Mouse (Mus musculus) G1E (cell line): ENCODE results near the gene BC049352. TPM values are rescaled to one million over a fixed set of nuclear protein-coding genes. Genes with fewer than 3 reads are reported as not detected.

Experiments used
- ATAC-seq: 2 replicates; pipeline ENCODE4 v1.8.0; 2016; ENCODE audit warnings: mild to moderate bottlenecking; ENCODE audit not compliant: insufficient number of reproducible peaks, poor library complexity, low FRiP score, severe bottlenecking; ENCODE audit errors: extremely low read depth
- DNase-seq: peaks from one replicate; pipeline ENCODE4 v3.0.0; 2012; ENCODE audit warnings: low spot score
- H3K27me3 ChIP-seq: 2 replicates; pipeline ENCODE4 v1.6.1; 2012; ENCODE audit warnings: mild to moderate bottlenecking, low read length, inconsistent platforms; ENCODE audit not compliant: insufficient read depth
- H3K36me3 ChIP-seq: replicated peaks from 2 replicates; pipeline ENCODE3; 2012; ENCODE audit warnings: mild to moderate bottlenecking, inconsistent platforms
- H3K4me1 ChIP-seq: 2 replicates; pipeline ENCODE4 v1.6.1; 2012; ENCODE audit warnings: low read depth, low read length, inconsistent platforms, mixed read lengths; ENCODE audit not compliant: insufficient read depth
- H3K4me3 ChIP-seq: 2 replicates; pipeline ENCODE4 v1.5.1; 2012; ENCODE audit warnings: low read depth, mild to moderate bottlenecking, inconsistent platforms, low read length, moderate library complexity, mixed read lengths
- H3K9me3 ChIP-seq: replicated peaks from 2 replicates; pipeline ENCODE4 v1.6.1; 2012; ENCODE audit warnings: inconsistent platforms
- CTCF ChIP-seq: IDR thresholded peaks from 2 replicates; pipeline ENCODE4 v1.5.1; 2012; ENCODE audit warnings: low read depth, low read length, inconsistent platforms, mixed read lengths
- GATA1 ChIP-seq: IDR thresholded peaks from 2 replicates; pipeline ENCODE4 v1.6.1; 2012; ENCODE audit warnings: borderline replicate concordance, low read length, inconsistent platforms, mixed read lengths
- GATA2 ChIP-seq: IDR thresholded peaks from 2 replicates; pipeline ENCODE4 v1.6.1; 2012; ENCODE audit warnings: low read depth, low read length, inconsistent platforms, borderline replicate concordance
- POLR2AphosphoS5 ChIP-seq: IDR thresholded peaks from 2 replicates; pipeline ENCODE4 v1.6.1; 2012; ENCODE audit warnings: low read depth, low read length, inconsistent platforms; ENCODE audit not compliant: insufficient replicate concordance
- TAL1 ChIP-seq: conservative IDR thresholded peaks from 2 replicates; pipeline ENCODE4 v1.6.1; 2012; ENCODE audit warnings: low read depth, low read length, inconsistent platforms, mixed read lengths
- polyA plus RNA-seq: library from polyadenylated mRNA; stranded (reverse); fragments of >175 nt; gene quantifications from 2 replicates; pipeline ENCODE4 v1.2.3, GENCODE M21; 2012
- total RNA-seq, 2 experiments: library from RNA; stranded (forward) in 1 of 2; stranded (reverse) in 1 of 2; fragments of 200-1000 nt in 1 of 2; fragments of >200 nt in 1 of 2; fragmentation: Nextera tagmentation in 1 of 2; gene quantifications; 2 replicates each; pipeline ENCODE4 v1.2.3; 2014 to 2017

BC049352 gene
- total and polyA plus RNA-seq, 3 experiments, result 0.22 TPM; not detected in 2

DNA sequence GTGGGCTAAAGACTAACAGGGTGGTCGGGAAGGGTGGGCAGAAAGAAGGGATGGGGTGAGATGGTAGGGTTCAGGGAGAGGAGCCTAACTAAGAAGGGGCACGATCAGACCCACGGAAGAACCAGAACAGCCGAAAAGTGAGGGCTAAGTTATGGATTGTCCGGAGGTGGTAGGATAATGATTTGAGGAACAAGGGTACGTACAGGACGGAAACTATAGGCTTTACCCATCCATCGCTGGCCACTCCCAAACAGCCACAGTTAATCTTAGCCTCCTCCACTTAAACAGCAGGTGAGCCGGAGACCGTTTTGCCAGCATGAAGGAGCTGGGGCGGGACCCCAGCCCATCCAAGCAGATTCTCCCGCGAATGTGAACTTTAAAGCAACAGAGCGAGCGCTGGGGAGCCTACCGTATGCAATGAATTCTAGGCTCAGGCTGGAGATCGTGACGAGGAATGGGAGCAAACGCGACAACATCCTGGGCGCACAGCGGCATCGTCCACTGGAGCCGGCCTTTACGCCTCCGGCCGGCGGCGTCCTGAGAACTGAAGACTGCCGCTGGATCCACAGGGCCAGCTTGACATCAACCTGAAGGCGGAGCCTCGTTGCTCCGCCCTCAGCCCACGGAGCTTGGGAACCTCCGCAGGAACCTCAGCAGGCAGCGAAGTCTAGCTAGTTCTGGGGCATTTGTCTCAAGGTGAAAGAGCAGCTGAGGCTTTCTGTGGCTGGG lies 87.0 kb downstream of the BC049352 start, which contains the start of gene Il10ra:
TSS of gene Il10ra (minus strand) at position 553 of the 729 bp plus-strand sequence.
- DNase-seq, result no peak
- ATAC-seq, result no peak

DNA sequence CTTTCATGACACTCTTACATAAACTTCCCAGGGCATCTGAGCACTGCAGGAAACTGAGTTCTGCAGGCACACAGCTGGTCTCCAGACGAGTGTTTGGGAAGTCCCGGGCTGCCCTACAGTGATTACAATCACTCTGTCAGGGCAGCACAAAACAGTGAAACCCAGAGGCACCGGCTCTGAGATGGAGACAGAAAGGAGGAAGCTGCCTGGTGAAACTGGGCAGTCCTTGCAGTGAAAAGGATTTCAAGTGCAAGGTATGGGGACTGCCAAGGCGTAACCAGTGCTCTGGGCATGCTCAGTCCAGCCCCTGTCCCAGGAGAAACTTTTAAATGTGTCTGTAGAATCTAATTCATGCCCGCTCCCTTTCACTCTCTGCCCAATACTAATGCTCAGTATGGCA lies 90.4 kb downstream of the BC049352 start:
- no peaks in the 10 kb centered on the region for H3K9me3 ChIP-seq
- no peak overlapping the region for H3K4me3 ChIP-seq
- DNase-seq (no peak), ATAC-seq (no peak)
- peaks cover 42% of the 10 kb centered on the region for H3K4me1 ChIP-seq
- H3K27me3 ChIP-seq, result 0 out of 2 replicates have a peak, but pooled peaks cover 4% of the 10 kb centered on the region
- H3K36me3 ChIP-seq, result no peaks in the 10 kb centered on the region
- no peak for TF ChIP-seq GATA2
- no peak for TF ChIP-seq GATA1
- TF ChIP-seq CTCF, result no peak
- TF ChIP-seq POLR2AphosphoS5, result no peak
- no peak for TF ChIP-seq TAL1

More for the DNA sequence above, 87.0 kb downstream of the BC049352 start, which contains the start of gene Il10ra:
- no peaks in the 10 kb centered on the region for H3K9me3 ChIP-seq
- H3K4me3 ChIP-seq, result peak within 1 kb of the TSS; percentile 59
- no peak for TF ChIP-seq GATA2
- TF ChIP-seq TAL1, result no peak
- no peak for TF ChIP-seq POLR2AphosphoS5
- no peak for TF ChIP-seq CTCF
- TF ChIP-seq GATA1, result no peak
- peaks cover 34% of the 10 kb centered on the region for H3K4me1 ChIP-seq
- H3K36me3 ChIP-seq, result no peaks in the 10 kb centered on the region
- peaks cover 6% of the 10 kb centered on the region; the same call in 1 of the 2 replicates for H3K27me3 ChIP-seq

DNA sequence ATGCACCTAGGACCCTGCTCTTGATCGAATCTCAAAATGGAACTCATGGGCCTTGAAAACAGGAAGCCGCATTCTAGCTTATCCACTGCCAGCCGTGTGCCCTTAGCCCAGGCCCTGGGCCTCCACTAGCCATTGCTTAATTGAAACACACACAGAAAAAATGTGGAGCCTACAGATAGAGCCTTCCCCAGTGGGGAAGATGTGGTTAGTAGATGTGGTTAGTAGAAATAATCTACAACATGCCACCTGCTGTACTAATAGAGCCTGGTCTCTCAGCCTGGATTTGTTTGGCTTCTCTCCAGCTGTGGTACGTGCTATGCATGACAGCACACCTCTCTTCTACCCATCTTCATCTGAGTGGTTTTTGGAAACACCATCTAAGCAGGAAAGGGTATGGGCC lies 92.4 kb downstream of the BC049352 start:
- peak; percentile 26 for DNase-seq
- Histone ChIP-seq H3K9me3 (no peaks in the 10 kb centered on the region), H3K36me3 (no peaks in the 10 kb centered on the region), H3K4me3 (no peak overlapping the region), H3K4me1 (peaks cover 31% of the 10 kb centered on the region), H3K27me3 (no peaks in the 10 kb centered on the region)
- TF ChIP-seq GATA2, result no peak
- no peak for TF ChIP-seq CTCF
- no peak for TF ChIP-seq GATA1
- TF ChIP-seq TAL1, result peak; percentile 82
- peak; percentile 86 for ATAC-seq

DNA sequence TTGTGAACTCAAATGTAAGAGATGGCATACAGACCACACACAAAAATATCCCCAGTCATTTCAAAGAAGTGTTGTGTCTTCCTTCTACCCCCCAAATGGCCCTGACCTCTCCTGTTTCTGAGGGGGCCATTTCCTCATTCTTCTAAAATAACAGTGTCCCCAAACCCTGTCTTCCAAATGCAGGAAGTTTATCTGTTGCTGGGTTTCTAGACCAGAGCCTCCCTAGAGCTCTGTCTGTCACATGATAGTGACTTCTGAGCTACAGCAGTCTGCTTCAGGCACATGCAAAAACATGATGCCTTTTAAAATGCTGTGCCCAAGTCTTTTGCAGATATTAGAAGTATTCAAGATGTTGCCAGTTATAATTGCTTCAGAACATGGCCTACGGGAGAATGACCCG lies 92.8 kb downstream of the BC049352 start:
- no peak for ATAC-seq
- Histone ChIP-seq H3K27me3 (no peaks in the 10 kb centered on the region), H3K4me3 (no peak overlapping the region), H3K36me3 (no peaks in the 10 kb centered on the region), H3K9me3 (no peaks in the 10 kb centered on the region), H3K4me1 (peaks cover 31% of the 10 kb centered on the region)
- TF ChIP-seq POLR2AphosphoS5 (no peak), GATA1 (no peak), CTCF (no peak)
- DNase-seq, result no peak

DNA sequence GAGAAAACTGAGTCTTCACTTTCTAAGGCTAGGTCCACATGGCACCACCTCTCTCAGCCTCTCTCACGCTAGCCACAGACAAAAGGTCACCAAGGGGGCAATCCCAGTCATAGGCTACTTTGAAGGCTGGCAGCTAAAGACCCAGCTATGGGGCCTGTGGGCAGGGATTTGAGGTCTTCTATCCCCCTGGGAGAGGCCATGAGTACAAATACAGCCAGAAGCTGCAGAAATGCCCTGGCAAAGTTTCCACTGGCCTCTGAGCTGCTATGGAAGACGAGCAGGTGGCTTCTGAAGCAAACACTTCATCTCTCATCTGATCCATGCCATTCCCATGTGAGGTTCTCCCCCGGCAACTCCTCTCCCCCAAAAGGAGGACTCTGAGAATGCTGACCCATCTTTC lies 98.3 kb downstream of the BC049352 start:
- H3K36me3 ChIP-seq, result no peaks in the 10 kb centered on the region
- H3K9me3 ChIP-seq, result no peaks in the 10 kb centered on the region
- TF ChIP-seq GATA1, result no peak
- no peak for TF ChIP-seq TAL1
- TF ChIP-seq CTCF, result no peak
- no peak for TF ChIP-seq GATA2
- peaks cover 2% of the 10 kb centered on the region; the same call in 1 of the 2 replicates for H3K27me3 ChIP-seq
- ATAC-seq, result no peak
- DNase-seq, result no peak
- no peak overlapping the region for H3K4me3 ChIP-seq
- peaks cover 32% of the 10 kb centered on the region for H3K4me1 ChIP-seq

DNA sequence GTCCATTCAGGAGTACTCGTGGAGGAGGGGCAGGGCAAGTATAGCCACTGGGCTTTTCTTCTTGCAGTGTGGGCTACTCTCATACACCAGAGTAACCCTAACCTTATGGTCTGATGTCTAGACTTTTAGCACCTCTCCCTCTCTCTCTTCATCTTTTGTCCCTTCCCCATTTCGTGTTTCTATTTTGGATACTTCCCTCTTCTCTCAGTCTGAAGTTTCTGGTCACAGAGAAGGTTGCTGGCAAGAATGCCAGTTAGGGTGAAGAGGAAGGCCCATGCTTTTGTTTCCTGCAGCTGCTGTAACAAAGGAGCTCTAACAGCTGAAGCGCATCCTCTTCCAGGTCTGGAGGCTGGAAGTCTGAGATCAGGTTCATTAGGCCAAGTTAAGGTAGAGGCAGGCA lies 99.1 kb downstream of the BC049352 start:
- H3K36me3 ChIP-seq, result no peaks in the 10 kb centered on the region
- no peak for DNase-seq
- ATAC-seq, result no peak
- peaks cover 2% of the 10 kb centered on the region; the same call in 1 of the 2 replicates for H3K27me3 ChIP-seq
- TF ChIP-seq GATA1 (no peak), CTCF (no peak), TAL1 (no peak), GATA2 (no peak), POLR2AphosphoS5 (no peak)
- H3K4me3 ChIP-seq, result no peak overlapping the region
- peaks cover 26% of the 10 kb centered on the region for H3K4me1 ChIP-seq
- H3K9me3 ChIP-seq, result no peaks in the 10 kb centered on the region
